Comparison of ENCODE assay signal across 8 mouse cellular contexts in the genomic region with DNA sequence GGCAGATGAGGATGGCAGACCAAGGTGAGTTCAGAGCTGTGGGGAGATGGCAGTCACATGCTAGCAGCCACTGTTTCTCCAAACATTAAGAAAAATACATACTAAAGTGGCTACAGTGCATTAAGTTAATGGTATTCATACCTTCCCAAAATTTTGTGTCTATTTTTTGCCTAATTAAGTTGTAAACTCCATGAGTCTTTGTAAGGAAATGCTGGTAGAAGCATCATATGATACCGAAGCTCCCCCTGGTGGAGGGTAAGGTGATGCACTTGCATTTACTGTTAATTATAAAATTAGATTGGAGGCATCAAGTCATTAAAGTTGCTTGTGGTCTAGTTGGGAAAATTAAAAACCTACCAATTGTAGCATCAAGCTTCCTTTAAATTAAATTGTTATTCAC. TPM values are rescaled to one million over a fixed set of nuclear protein-coding genes. Genes with fewer than 3 reads are reported as not detected.
DNase-seq lines count a peak whose midpoint lies in the region; ATAC-seq and TF ChIP-seq lines count a peak whose summit lies in the region.

No protein-coding gene starts in this region.

- no peak overlapping the region for H3K4me3 ChIP-seq in heart, embryonic 12.5 days
- no peak overlapping the region for H3K4me3 ChIP-seq in kidney, postnatal 0 days (replicated peaks; ENCODE audit: low read depth, low read length)

- WGBS in heart, embryonic 12.5 days, result 5% methylated on average over 1 of the region's 1 CpGs
- 3% methylated on average over 1 of the region's 1 CpGs for WGBS in kidney, postnatal 0 days

- H3K36me3 ChIP-seq in heart, embryonic 12.5 days, result peaks cover 12% of the 10 kb centered on the region
- H3K36me3 ChIP-seq in kidney, postnatal 0 days (ENCODE audit: insufficient read depth, low read length), result peaks cover 7% of the 10 kb centered on the region; the same call in 1 of the 2 replicates

- H3K9ac ChIP-seq in heart, embryonic 12.5 days, result no peak overlapping the region
- no peak overlapping the region for H3K9ac ChIP-seq in kidney, postnatal 0 days (ENCODE audit: low read depth, low read length)

- ATAC-seq in heart, embryonic 12.5 days (ENCODE audit: insufficient number of reproducible peaks, low FRiP score), result no peak
- no peak for ATAC-seq in kidney, postnatal 0 days (replicated peaks; ENCODE audit: low FRiP score, low read depth)

- DNase-seq in heart, adult 8-10 months (ENCODE audit: low spot score), result peak; percentile 81
- DNase-seq in testis, postnatal 10 days (ENCODE audit: low spot score), result peak; percentile 74
- no peak for DNase-seq in testis, postnatal 14 days (ENCODE audit: low spot score)
- peak; percentile 71 to 81 for DNase-seq in cerebellum, adult 18-20 months
- peak; percentile 86 for DNase-seq in kidney, postnatal 0 days (ENCODE audit: low spot score)
- peak; percentile 51 for DNase-seq in retina, adult 2 months (ENCODE audit: low read depth, low spot score)
- no peak for DNase-seq in urinary bladder, postnatal 4 days (ENCODE audit: low spot score in 2 of 2)

- no peak overlapping the region for H3K4me2 ChIP-seq in heart, embryonic 12.5 days
- H3K4me2 ChIP-seq in kidney, postnatal 0 days (ENCODE audit: low read length), result no peak overlapping the region

- H3K4me1 ChIP-seq in heart, embryonic 12.5 days (replicated peaks), result 0 out of 2 replicates have a peak, but pooled peaks cover 5% of the 10 kb centered on the region
- H3K4me1 ChIP-seq in kidney, postnatal 0 days (replicated peaks; ENCODE audit: insufficient read depth, low read length), result no peaks in the 10 kb centered on the region

- H3K27me3 ChIP-seq in heart, embryonic 12.5 days (replicated peaks), result no peaks in the 10 kb centered on the region
- H3K27me3 ChIP-seq in kidney, postnatal 0 days (ENCODE audit: insufficient read depth, low read length), result no peaks in the 10 kb centered on the region

- H3K9me3 ChIP-seq in heart, embryonic 12.5 days (replicated peaks), result no peaks in the 10 kb centered on the region
- no peaks in the 10 kb centered on the region for H3K9me3 ChIP-seq in kidney, postnatal 0 days (replicated peaks; ENCODE audit: low read length)

- peak; percentile 95 for TF ChIP-seq CTCF in kidney, postnatal 0 days (IDR thresholded peaks at IDR 0.05; ENCODE audit: low read depth)

- H3K27ac ChIP-seq in heart, embryonic 12.5 days (ENCODE audit: poor library complexity, severe bottlenecking), result no peak overlapping the region
- no peak overlapping the region for H3K27ac ChIP-seq in kidney, postnatal 0 days

RNA-seq across cellular contexts. Expression of a gene that starts 21.6 kb away (rescaled TPM):
- 10 to 100 TPM; 13.8 to 20.0 (median 16.1) TPM for total RNA-seq in heart, adult 8-10 months (2022)
- 2.2 and 3.2 TPM in 2 replicates for polyA plus RNA-seq in heart, embryonic 12.5 days (2016; fragmentation: Nextera tagmentation; extraction: Ambion mirVana)
- polyA plus RNA-seq in kidney, postnatal 0 days (2015; fragmentation: Nextera tagmentation; extraction: Ambion mirVana), result 0.67 and 0.85 TPM in 2 replicates

RNA-seq across cellular contexts. Expression of a gene that starts 38.7 kb away (rescaled TPM):
- 10 to 100 TPM in 2 of 4 experiments, 1 to 10 TPM in 2; 9.0 to 11.7 (median 10.7) TPM for total RNA-seq in heart, adult 8-10 months (2022)
- 23.0 and 23.8 TPM in 2 replicates for polyA plus RNA-seq in heart, embryonic 12.5 days (2016; fragmentation: Nextera tagmentation; extraction: Ambion mirVana)
- 25.2 and 26.0 TPM in 2 replicates for polyA plus RNA-seq in kidney, postnatal 0 days (2015; fragmentation: Nextera tagmentation; extraction: Ambion mirVana)

Comparison
In these comparisons a context has a peak if more than half of its experiments do, and no peak if none do; other contexts are left out.
1. DNase-seq: peak in heart, adult 8-10 months (single experiment), testis, postnatal 10 days (single experiment), cerebellum, adult 18-20 months (2 of 2), kidney, postnatal 0 days (single experiment) and retina, adult 2 months (single experiment); none in testis, postnatal 14 days (single experiment) and urinary bladder, postnatal 4 days (0 of 2).